Mouse (Mus musculus) gonadal fat pad, adult 2 months (tissue): ENCODE results near the gene Pphln1. TPM values are rescaled to one million over a fixed set of nuclear protein-coding genes. Genes with fewer than 3 reads are reported as not detected.

Experiments used
- DNase-seq: peaks from one replicate; pipeline ENCODE4 v3.0.0-alpha.2; 2012; ENCODE audit warnings: low read depth
- polyA plus RNA-seq: library from polyadenylated mRNA; depleted of rRNA; stranded (reverse); fragments of >200 nt; gene quantifications from 2 replicates; pipeline ENCODE4 v1.2.3, GENCODE M21; 2012; rRNA removed

Gene Pphln1
- polyA plus RNA-seq, 1 experiment = 8.2 TPM

GRCm38 (mm10) chr15:93539415-93539814 is 141.3 kb downstream of the Pphln1 start:
- DNase-seq = no peak

Other genes starting within 250 kb of the Pphln1 start
- gene Gxylt1, start 123.2 kb upstream of the Pphln1 start, polyA plus RNA-seq = 3.7 and 5.0 TPM in 2 replicates
- 33.0 and 36.8 TPM in 2 replicates for gene Yaf2, start 61.4 kb upstream of the Pphln1 start, polyA plus RNA-seq
- 26.8 and 38.6 TPM in 2 replicates for gene Zcrb1, start within 50 bp of the Pphln1 start, polyA plus RNA-seq
- gene Prickle1, start 197.5 kb downstream of the Pphln1 start, polyA plus RNA-seq = 9.8 and 11.5 TPM in 2 replicates